Mouse (Mus musculus) skeletal muscle tissue, adult 2 months (tissue): ENCODE measurements around the gene Tenm4.
A peak's percentile ranks its signal among the peaks of the same experiment; 100 is the strongest.

Source experiments
- DNase-seq: peaks from one replicate; pipeline ENCODE4 v3.0.0-alpha.2; 2012; ENCODE audit warnings: low read depth, low spot score

Tenm4 gene

GRCm38 (mm10) chr7:96406630-96407214 lies 235.7 kb downstream of the Tenm4 start:
- DNase-seq = no peak

GRCm38 (mm10) chr7:96408161-96408889 lies 237.3 kb downstream of the Tenm4 start:
- no peak for DNase-seq

GRCm38 (mm10) chr7:96409323-96409880 lies 238.4 kb downstream of the Tenm4 start:
- DNase-seq = no peak

GRCm38 (mm10) chr7:96413822-96414221 lies 242.8 kb downstream of the Tenm4 start:
- no peak for DNase-seq

- DNase-seq = no peak
Observed at GRCm38 (mm10) chr7:96414290-96415055, 243.4 kb downstream of the Tenm4 start.

- peak; percentile 43 for DNase-seq
Observed at GRCm38 (mm10) chr7:96417251-96418004, 246.4 kb downstream of the Tenm4 start.

- DNase-seq = no peak
Observed at GRCm38 (mm10) chr7:96418146-96418545, 247.1 kb downstream of the Tenm4 start.

GRCm38 (mm10) chr7:96420045-96420444 lies 249.0 kb downstream of the Tenm4 start:
- no peak for DNase-seq

GRCm38 (mm10) chr7:96420926-96421605 lies 250.0 kb downstream of the Tenm4 start:
- no peak for DNase-seq

GRCm38 (mm10) chr7:96426954-96427353 lies 255.9 kb downstream of the Tenm4 start:
- no peak for DNase-seq

GRCm38 (mm10) chr7:96433307-96433706 lies 262.3 kb downstream of the Tenm4 start:
- DNase-seq = no peak

GRCm38 (mm10) chr7:96438392-96438791 lies 267.3 kb downstream of the Tenm4 start:
- no peak for DNase-seq

- DNase-seq = no peak
Observed at GRCm38 (mm10) chr7:96440161-96440707, 269.2 kb downstream of the Tenm4 start.

GRCm38 (mm10) chr7:96445771-96446170 lies 274.7 kb downstream of the Tenm4 start:
- no peak for DNase-seq

- no peak for DNase-seq
Observed at GRCm38 (mm10) chr7:96447806-96448397, 276.9 kb downstream of the Tenm4 start.

- DNase-seq = no peak
Observed at GRCm38 (mm10) chr7:96455957-96456356, 284.9 kb downstream of the Tenm4 start.

- DNase-seq = no peak
Observed at GRCm38 (mm10) chr7:96456618-96457017, 285.6 kb downstream of the Tenm4 start.

- DNase-seq = no peak
Observed at GRCm38 (mm10) chr7:96457891-96458290, 286.8 kb downstream of the Tenm4 start.

GRCm38 (mm10) chr7:96458992-96459391 lies 287.9 kb downstream of the Tenm4 start:
- no peak for DNase-seq

GRCm38 (mm10) chr7:96466761-96467160 lies 295.7 kb downstream of the Tenm4 start:
- DNase-seq = no peak
